Mouse (Mus musculus) midbrain, embryonic 14.5 days (tissue): ENCODE results near the gene Lin7b. TPM values are rescaled to one million over a fixed set of nuclear protein-coding genes. Genes with fewer than 3 reads are reported as not detected.
A peak's percentile ranks its signal among the peaks of the same experiment; 100 is the strongest.

Source experiments
- ATAC-seq: fragments of 200-750 bp; cut with Nextera tagmentation; 2 replicates; pipeline ENCODE4 v1.8.0; 2017; ENCODE audit warnings: moderate number of reproducible peaks, moderate library complexity; ENCODE audit not compliant: low FRiP score, low TSS enrichment
- DNase-seq: peaks from one replicate; pipeline ENCODE4 v3.0.0-alpha.2; 2015
- H3K27ac ChIP-seq: fragments of 300-500 bp; sonication (generic); replicated peaks from 2 replicates; pipeline ENCODE4 v1.5.1; 2014; ENCODE audit warnings: mild to moderate bottlenecking, low read depth, low read length, moderate library complexity
- H3K27me3 ChIP-seq: fragments of 300-500 bp; sonication (generic); 2 replicates; pipeline ENCODE4 v1.6.1; 2014; ENCODE audit warnings: low read length, control low read depth, mixed read lengths; ENCODE audit not compliant: control insufficient read depth, insufficient read depth
- H3K36me3 ChIP-seq: fragments of 300-500 bp; sonication (generic); 2 replicates; pipeline ENCODE4 v1.6.1; 2014; ENCODE audit warnings: low read length, control low read depth; ENCODE audit not compliant: control insufficient read depth, insufficient read depth
- H3K4me1 ChIP-seq: fragments of 300-500 bp; sonication (generic); 2 replicates; pipeline ENCODE4 v1.6.1; 2014; ENCODE audit warnings: mild to moderate bottlenecking, antibody characterized with exemption, low read length, control low read depth; ENCODE audit not compliant: control insufficient read depth, insufficient read depth
- H3K4me2 ChIP-seq: fragments of 300-500 bp; sonication (generic); 2 replicates; pipeline ENCODE4 v1.6.1; 2014; ENCODE audit warnings: mild to moderate bottlenecking, low read length, moderate library complexity
- H3K4me3 ChIP-seq: fragments of 300-500 bp; sonication (generic); replicated peaks from 2 replicates; pipeline ENCODE4 v1.5.1; 2014; ENCODE audit warnings: low read depth, low read length
- H3K9ac ChIP-seq: fragments of 300-500 bp; sonication (generic); replicated peaks from 2 replicates; pipeline ENCODE4 v1.6.1; 2014; ENCODE audit warnings: mild to moderate bottlenecking, low read length, moderate library complexity
- H3K9me3 ChIP-seq: fragments of 300-500 bp; sonication (generic); 2 replicates; pipeline ENCODE4 v1.6.1; 2016; ENCODE audit warnings: low read length, control low read depth, mixed read lengths; ENCODE audit not compliant: control insufficient read depth
- WGBS: fragments of 180-500 bp; shearing (Covaris S2); extraction: QIAGEN DNeasy Blood & Tissue Kit; methylation state at CpG from one replicate; pipeline ENCODE4 v1.1.7; 2014; 5-methylcytosine and 5-hydroxymethylcytosine counted together
- polyA plus RNA-seq: library from polyadenylated mRNA; unstranded; fragments of >200 nt; fragmentation: Nextera tagmentation; extraction: Ambion mirVana; gene quantifications from 2 replicates; pipeline ENCODE4 v1.2.1, GENCODE M21; 2014

Lin7b gene
- 11.6 and 26.5 TPM in 2 replicates for polyA plus RNA-seq

DNA sequence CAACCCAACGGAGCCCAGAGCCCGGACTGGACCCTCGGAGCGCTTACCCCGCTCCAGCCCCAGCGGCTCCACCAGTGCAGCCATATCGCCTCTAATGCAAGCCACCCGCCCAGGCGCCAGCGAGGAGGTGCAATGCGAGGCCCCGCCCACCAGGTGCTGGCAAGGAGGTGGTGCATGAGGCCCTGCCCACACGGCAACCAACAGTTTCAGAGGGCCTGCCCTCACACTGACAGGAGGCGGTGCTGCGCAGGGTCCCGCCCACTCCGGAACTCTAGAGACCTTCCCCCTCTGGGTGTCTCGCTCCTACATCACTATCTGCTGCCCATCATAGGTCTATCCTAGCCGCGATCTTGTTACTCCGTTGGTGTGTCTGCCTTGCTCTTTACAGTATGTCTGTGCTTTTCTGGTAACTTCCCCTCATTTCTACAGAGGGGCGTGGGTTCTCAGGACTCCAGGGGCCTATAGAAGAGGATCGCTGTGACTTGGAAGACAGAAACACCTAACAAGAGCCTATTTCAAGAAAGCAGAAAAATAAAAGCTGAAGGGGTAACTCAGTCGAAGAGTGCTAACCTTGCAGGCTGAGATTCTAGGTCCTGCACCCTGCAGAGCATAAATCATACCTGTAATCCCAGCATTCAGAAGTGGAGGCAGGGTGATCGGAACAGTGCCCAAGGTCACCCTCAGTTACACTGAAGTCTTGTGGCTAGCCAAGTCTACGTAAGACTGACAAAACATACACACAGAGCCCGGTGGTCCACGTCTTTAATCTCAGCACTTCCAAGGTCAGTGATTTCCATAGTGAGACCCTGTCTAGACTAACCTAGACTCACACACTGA lies at the start of gene Lin7b:
Gene Lin7b, minus strand, starts transcription at position 109 of the 837 bp plus-strand sequence.
- Histone ChIP-seq H3K4me1 (peaks cover 22% of the 10 kb centered on the region), H3K4me3 (peak within 1 kb of the TSS; percentile 48), H3K9ac (peak within 1 kb of the TSS; percentile 56), H3K27ac (no peak within 1 kb of the TSS), H3K4me2 (peak within 1 kb of the TSS; percentile 93), H3K27me3 (peaks cover 16% of the 10 kb centered on the region), H3K36me3 (peaks cover 34% of the 10 kb centered on the region), H3K9me3 (no peaks in the 10 kb centered on the region)
- DNase-seq (peak; percentile 83), ATAC-seq (peak; percentile 28; the same call in 1 of the 2 replicates)
- 11% methylated on average over 28 of the region's 28 CpGs for WGBS

- ATAC-seq, result no peak
- 9% methylated on average over 13 of the region's 13 CpGs for WGBS
- Histone ChIP-seq H3K9me3 (no peaks in the 10 kb centered on the region), H3K4me2 (no peak overlapping the region), H3K4me1 (peaks cover 3% of the 10 kb centered on the region; the same call in 1 of the 2 replicates), H3K27ac (no peak overlapping the region), H3K4me3 (no peak overlapping the region), H3K36me3 (peaks cover 25% of the 10 kb centered on the region), H3K9ac (no peak overlapping the region), H3K27me3 (peaks cover 71% of the 10 kb centered on the region)
- DNase-seq, result no peak
Observed at GRCm38 (mm10) chr7:45417962-45418492, 47.6 kb upstream of the Lin7b start.

GRCm38 (mm10) chr7:45415636-45416035 lies 45.3 kb upstream of the Lin7b start:
- 0 out of 2 replicates have a peak overlapping the region, but pooled peaks have one; percentile 10 for H3K4me3 ChIP-seq
- no peak for ATAC-seq
- H3K9ac ChIP-seq, result no peak overlapping the region
- no peaks in the 10 kb centered on the region for H3K9me3 ChIP-seq
- H3K4me2 ChIP-seq, result no peak overlapping the region
- no peak for DNase-seq
- 9% methylated on average over 37 of the region's 37 CpGs for WGBS
- no peak overlapping the region for H3K27ac ChIP-seq
- H3K27me3 ChIP-seq, result peaks cover 89% of the 10 kb centered on the region
- peaks cover 3% of the 10 kb centered on the region; the same call in 1 of the 2 replicates for H3K4me1 ChIP-seq
- peaks cover 1% of the 10 kb centered on the region; the same call in 1 of the 2 replicates for H3K36me3 ChIP-seq

DNA sequence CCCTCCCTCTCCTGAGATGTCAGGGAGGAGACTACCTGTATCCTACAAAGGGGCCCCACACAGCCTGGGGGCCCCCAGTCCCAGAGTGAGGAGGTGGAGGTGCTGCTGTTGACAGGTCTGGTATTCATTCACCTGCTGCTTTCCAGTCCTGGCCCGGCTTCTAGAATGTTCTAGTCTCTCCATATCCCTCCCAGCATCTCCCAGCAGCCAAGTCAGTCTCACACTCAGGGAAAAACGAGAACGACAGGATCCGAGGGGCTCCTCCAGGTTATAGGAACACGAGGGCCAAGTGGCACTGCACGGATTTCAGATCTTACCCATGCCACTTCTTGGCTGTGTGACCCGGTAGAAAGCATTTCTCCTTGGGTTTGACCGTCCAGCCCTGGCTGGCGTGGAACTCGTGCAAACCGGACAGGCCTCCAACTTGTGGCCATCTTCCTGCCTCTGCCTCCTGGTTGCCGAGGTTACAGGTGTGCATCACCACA lies 44.4 kb upstream of the Lin7b start:
- no peak for ATAC-seq

GRCm38 (mm10) chr7:45413864-45414739 lies 43.7 kb upstream of the Lin7b start:
- 1% methylated on average over 26 of the region's 27 CpGs for WGBS
- no peak for ATAC-seq

More for the DNA sequence above, 44.4 kb upstream of the Lin7b start:
- Histone ChIP-seq H3K9ac (no peak overlapping the region), H3K4me1 (peaks cover 3% of the 10 kb centered on the region; the same call in 1 of the 2 replicates), H3K27ac (no peak overlapping the region), H3K9me3 (no peaks in the 10 kb centered on the region), H3K27me3 (peaks cover 93% of the 10 kb centered on the region), H3K4me3 (no peak overlapping the region), H3K36me3 (no peaks in the 10 kb centered on the region), H3K4me2 (no peak overlapping the region)
- WGBS, result 43% methylated on average over 12 of the region's 12 CpGs
- DNase-seq, result no peak

DNA sequence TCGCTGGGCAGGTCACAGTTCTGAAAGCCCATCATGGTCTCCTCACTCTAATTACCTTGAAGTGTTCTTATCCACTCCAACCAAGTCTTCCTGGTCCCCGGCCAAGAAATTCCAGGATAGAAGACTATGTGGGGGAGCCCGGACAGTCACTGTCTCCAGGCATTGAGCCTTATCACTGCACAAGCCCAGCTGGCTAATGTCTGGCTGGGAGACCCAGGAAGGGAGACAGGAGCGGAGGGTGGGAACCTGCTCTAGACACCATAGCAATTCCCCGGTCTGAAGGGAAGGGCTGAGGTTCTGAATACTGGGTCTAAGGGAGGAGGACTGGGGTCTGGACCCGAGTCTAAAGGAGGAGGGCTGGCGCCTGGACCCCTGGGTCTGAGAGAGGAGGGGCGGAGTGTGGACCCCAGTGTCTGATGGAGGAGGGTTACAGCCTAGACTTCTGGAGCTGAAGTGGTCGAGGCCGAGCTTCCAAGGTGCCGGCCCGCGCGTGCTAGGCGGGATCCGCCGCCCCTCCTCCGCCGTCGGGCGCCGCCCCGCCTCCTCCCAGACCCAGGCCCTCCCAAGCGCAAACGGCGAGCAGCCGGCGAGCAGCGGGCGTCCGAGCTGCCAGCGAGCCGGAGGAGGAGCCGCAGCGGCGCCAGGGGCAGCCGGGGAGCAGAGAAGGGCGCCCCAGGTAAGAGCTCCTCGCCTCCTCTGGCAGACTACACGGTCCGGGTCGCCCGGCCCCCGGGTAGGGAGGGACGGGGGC lies 42.9 kb upstream of the Lin7b start, which contains the start of gene Ntf5:
Gene Ntf5, plus strand, starts transcription at position 583 of the 751 bp plus-strand sequence.
- H3K4me1 ChIP-seq, result peaks cover 3% of the 10 kb centered on the region; the same call in 1 of the 2 replicates
- no peak; the same call in 1 of the 2 replicates for ATAC-seq
- H3K9ac ChIP-seq, result peak within 1 kb of the TSS; percentile 51
- peak within 1 kb of the TSS; percentile 84 for H3K4me2 ChIP-seq
- 3% methylated on average over 35 of the region's 45 CpGs for WGBS
- no peaks in the 10 kb centered on the region for H3K36me3 ChIP-seq
- H3K4me3 ChIP-seq, result peak within 1 kb of the TSS; percentile 43
- no peak within 1 kb of the TSS for H3K27ac ChIP-seq
- peak; percentile 66 for DNase-seq
- H3K9me3 ChIP-seq, result no peaks in the 10 kb centered on the region
- H3K27me3 ChIP-seq, result peaks cover 95% of the 10 kb centered on the region

More at GRCm38 (mm10) chr7:45413864-45414739, 43.7 kb upstream of the Lin7b start:
- peak overlapping the region; percentile 84 for H3K4me2 ChIP-seq
- no peak overlapping the region for H3K27ac ChIP-seq
- peaks cover 95% of the 10 kb centered on the region for H3K27me3 ChIP-seq
- H3K4me3 ChIP-seq, result peak overlapping the region; percentile 43
- peak overlapping the region; percentile 51 for H3K9ac ChIP-seq
- H3K9me3 ChIP-seq, result no peaks in the 10 kb centered on the region
- peaks cover 3% of the 10 kb centered on the region; the same call in 1 of the 2 replicates for H3K4me1 ChIP-seq
- no peak for DNase-seq
- H3K36me3 ChIP-seq, result no peaks in the 10 kb centered on the region

- H3K27me3 ChIP-seq, result peaks cover 96% of the 10 kb centered on the region
- ATAC-seq (no peak), DNase-seq (no peak)
- peaks cover 3% of the 10 kb centered on the region; the same call in 1 of the 2 replicates for H3K4me1 ChIP-seq
- 93% methylated on average over 2 of the region's 2 CpGs for WGBS
- H3K9me3 ChIP-seq, result no peaks in the 10 kb centered on the region
- H3K4me3 ChIP-seq, result no peak overlapping the region
- no peak overlapping the region for H3K4me2 ChIP-seq
- H3K36me3 ChIP-seq, result no peaks in the 10 kb centered on the region
- no peak overlapping the region for H3K9ac ChIP-seq
- no peak overlapping the region for H3K27ac ChIP-seq
Observed at GRCm38 (mm10) chr7:45412421-45412820, 42.0 kb upstream of the Lin7b start.
